Mouse (Mus musculus): ENCODE measurements around the gene Acot7.

- TF ChIP-seq GATA1 (IDR thresholded peaks at IDR 0.05; ENCODE audit: low read length) (no peak), TAL1 (IDR thresholded peaks at IDR 0.05; ENCODE audit: low read length) (no peak)
Measured at GRCm38 (mm10) chr4:152135363-152135762, 42.6 kb upstream of the Acot7 start.
